Mouse (Mus musculus) kidney, adult 2 months (tissue): ENCODE measurements around the gene Tmco4. TPM values are rescaled to one million over a fixed set of nuclear protein-coding genes. Genes with fewer than 3 reads are reported as not detected.

Source experiments
- DNase-seq: peaks from one replicate; pipeline ENCODE4 v3.0.0; 2021
- H3K27ac ChIP-seq: fragments of 200-500 bp; 2 replicates; pipeline ENCODE4 v1.5.1; 2012; ENCODE audit warnings: low read depth, low read length, control low read depth, inconsistent platforms; ENCODE audit not compliant: insufficient read depth
- H3K27me3 ChIP-seq: fragments of 200-500 bp; replicated peaks from 2 replicates; pipeline ENCODE4 v1.6.1; 2012; ENCODE audit warnings: mild to moderate bottlenecking, moderate library complexity, low read length, inconsistent platforms; ENCODE audit not compliant: control insufficient read depth, insufficient read depth
- H3K36me3 ChIP-seq: fragments of 200-500 bp; 2 replicates; pipeline ENCODE4 v1.6.1; 2012; ENCODE audit warnings: mild to moderate bottlenecking, moderate library complexity, low read length, inconsistent platforms; ENCODE audit not compliant: control insufficient read depth, insufficient read depth
- H3K4me1 ChIP-seq: fragments of 200-500 bp; 2 replicates; pipeline ENCODE4 v1.6.1; 2011; ENCODE audit warnings: low read length; ENCODE audit not compliant: control insufficient read depth, insufficient read depth
- H3K4me3 ChIP-seq: fragments of 200-500 bp; 2 replicates; pipeline ENCODE4 v1.5.1; 2011; ENCODE audit warnings: mild to moderate bottlenecking, low read depth, low read length, control low read depth; ENCODE audit not compliant: insufficient read depth
- CTCF ChIP-seq: fragments of 200-500 bp; conservative IDR thresholded peaks from 2 replicates; pipeline ENCODE4 v1.5.1; 2011; ENCODE audit warnings: low read depth, mild to moderate bottlenecking, control low read depth, low read length, moderate library complexity, mixed read lengths; ENCODE audit not compliant: insufficient read depth, insufficient read length
- POLR2A ChIP-seq: fragments of 200-500 bp; IDR thresholded peaks from one replicate; pipeline ENCODE4 v1.6.1; 2011; ENCODE audit warnings: low read depth, low read length, control low read depth
- WGBS: fragments of 180-500 bp; shearing (Covaris S2); methylation state at CpG from one replicate; pipeline ENCODE4 v1.1.7; 2018; 5-methylcytosine and 5-hydroxymethylcytosine counted together
- polyA plus RNA-seq: library from polyadenylated mRNA; depleted of rRNA; stranded (reverse); fragments of >200 nt; gene quantifications from 2 replicates; pipeline ENCODE4 v1.2.3, GENCODE M21; 2012

Tmco4 gene
- polyA plus RNA-seq, 1 experiment = 19.6 TPM

- no peak overlapping the region for H3K4me3 ChIP-seq
- H3K4me1 ChIP-seq = no peaks in the 10 kb centered on the region
- TF ChIP-seq POLR2A (no peak), CTCF (no peak)
- H3K27ac ChIP-seq = no peak overlapping the region
- DNase-seq = peak; percentile 31
- H3K27me3 ChIP-seq = no peaks in the 10 kb centered on the region
- WGBS = 57% methylated on average over 14 of the region's 14 CpGs
- H3K36me3 ChIP-seq = no peaks in the 10 kb centered on the region
These were observed 45.7 kb downstream of the Tmco4 start for GRCm38 (mm10) chr4:139018388-139018787.

GRCm38 (mm10) chr4:139018976-139019375, 46.3 kb downstream of the Tmco4 start:
- 67% methylated on average over 4 of the region's 4 CpGs for WGBS
- no peak for TF ChIP-seq CTCF
- TF ChIP-seq POLR2A = no peak
- Histone ChIP-seq H3K27me3 (no peaks in the 10 kb centered on the region), H3K36me3 (no peaks in the 10 kb centered on the region), H3K4me3 (no peak overlapping the region), H3K27ac (no peak overlapping the region), H3K4me1 (no peaks in the 10 kb centered on the region)
- DNase-seq = no peak

DNA sequence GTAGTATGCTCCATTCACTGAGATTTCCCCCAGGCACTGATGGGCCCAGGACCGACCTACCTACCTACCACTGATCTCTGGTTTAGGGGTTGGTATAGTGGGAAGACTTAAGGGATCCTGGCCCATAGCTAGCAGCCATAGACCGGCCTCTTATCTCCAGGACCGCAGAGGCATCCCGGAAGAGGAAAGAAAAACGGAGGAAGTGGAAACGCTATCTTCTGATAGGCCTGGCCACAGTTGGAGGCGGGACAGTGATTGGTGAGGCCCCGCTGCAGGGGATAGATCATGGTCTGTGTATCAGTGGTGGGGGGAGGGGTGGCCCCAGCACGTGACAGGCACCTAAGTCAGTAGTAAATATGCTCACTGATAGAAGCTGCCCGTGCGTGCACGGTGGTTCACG, 46.7 kb downstream of the Tmco4 start:
- Histone ChIP-seq H3K36me3 (no peaks in the 10 kb centered on the region), H3K27me3 (no peaks in the 10 kb centered on the region), H3K4me3 (no peak overlapping the region), H3K4me1 (no peaks in the 10 kb centered on the region), H3K27ac (no peak overlapping the region)
- TF ChIP-seq CTCF (no peak), POLR2A (no peak)
- no peak for DNase-seq
- WGBS = 80% methylated on average over 13 of the region's 13 CpGs

- Histone ChIP-seq H3K4me1 (no peaks in the 10 kb centered on the region), H3K27me3 (no peaks in the 10 kb centered on the region), H3K27ac (no peak overlapping the region), H3K36me3 (no peaks in the 10 kb centered on the region), H3K4me3 (no peak overlapping the region)
- no peak for DNase-seq
- TF ChIP-seq CTCF = no peak
- no peak for TF ChIP-seq POLR2A
- 80% methylated on average over 3 of the region's 3 CpGs for WGBS
These were observed 47.7 kb downstream of the Tmco4 start for GRCm38 (mm10) chr4:139020385-139020784.

DNA sequence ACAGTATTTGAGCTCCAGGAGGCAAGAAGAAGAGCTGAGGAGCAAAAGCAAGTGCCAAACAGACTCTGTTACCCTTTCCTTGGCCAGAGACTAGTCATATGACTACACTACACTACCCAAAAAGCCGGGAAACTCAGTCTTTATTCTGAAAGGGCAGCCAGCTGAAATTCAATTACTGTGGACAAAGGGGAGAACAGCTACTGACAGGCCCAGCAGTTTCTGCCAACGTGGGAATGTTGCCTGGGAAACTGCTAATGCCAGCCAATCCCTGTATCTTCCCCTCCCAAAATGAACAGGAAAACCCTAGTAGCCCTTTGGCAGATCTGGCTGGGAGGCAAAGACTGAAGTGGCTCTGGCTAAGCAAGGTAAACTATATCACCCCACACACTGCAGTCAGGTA, 51.7 kb downstream of the Tmco4 start:
- Histone ChIP-seq H3K27me3 (no peaks in the 10 kb centered on the region), H3K36me3 (no peaks in the 10 kb centered on the region), H3K27ac (no peak overlapping the region), H3K4me3 (no peak overlapping the region), H3K4me1 (no peaks in the 10 kb centered on the region)
- no peak for TF ChIP-seq POLR2A
- TF ChIP-seq CTCF = no peak
- DNase-seq = no peak
- WGBS = 30% methylated on average over 2 of the region's 2 CpGs

- no peaks in the 10 kb centered on the region for H3K27me3 ChIP-seq
- WGBS = 78% methylated on average over 6 of the region's 6 CpGs
- H3K4me3 ChIP-seq = no peak overlapping the region
- DNase-seq = no peak
- TF ChIP-seq CTCF = no peak
- no peak for TF ChIP-seq POLR2A
- H3K27ac ChIP-seq = no peak overlapping the region
- H3K36me3 ChIP-seq = no peaks in the 10 kb centered on the region
- H3K4me1 ChIP-seq = no peaks in the 10 kb centered on the region
These were observed 58.0 kb downstream of the Tmco4 start for GRCm38 (mm10) chr4:139030675-139031074.

DNA sequence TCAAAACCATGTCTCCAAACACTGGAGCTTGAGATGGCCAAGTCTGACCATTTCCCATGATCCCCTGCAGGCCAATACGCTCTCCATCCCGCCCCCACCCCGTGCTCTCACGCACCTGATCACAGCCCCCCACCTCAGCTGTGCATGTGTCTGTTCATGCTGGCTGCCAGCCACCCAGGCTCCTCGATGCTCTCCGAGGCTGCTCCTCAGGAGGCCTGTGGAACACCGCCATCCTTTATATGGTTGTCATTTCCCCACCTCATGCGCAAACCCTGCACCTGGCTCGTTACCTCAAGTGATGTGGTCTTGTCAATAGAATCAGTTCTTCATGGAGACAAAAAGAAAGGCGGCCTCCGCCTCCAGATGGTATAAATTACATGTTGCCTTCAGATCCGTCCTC, 59.8 kb downstream of the Tmco4 start:
- no peak overlapping the region for H3K27ac ChIP-seq
- H3K4me3 ChIP-seq = no peak overlapping the region
- H3K4me1 ChIP-seq = no peaks in the 10 kb centered on the region
- WGBS = 93% methylated on average over 12 of the region's 12 CpGs
- no peak for DNase-seq
- no peaks in the 10 kb centered on the region for H3K27me3 ChIP-seq
- no peaks in the 10 kb centered on the region for H3K36me3 ChIP-seq
- TF ChIP-seq CTCF (no peak), POLR2A (no peak)

- Histone ChIP-seq H3K27ac (no peak overlapping the region), H3K4me3 (no peak overlapping the region), H3K36me3 (no peaks in the 10 kb centered on the region), H3K4me1 (no peaks in the 10 kb centered on the region), H3K27me3 (no peaks in the 10 kb centered on the region)
- TF ChIP-seq CTCF = no peak
- no peak for TF ChIP-seq POLR2A
- 88% methylated on average over 11 of the region's 11 CpGs for WGBS
- no peak for DNase-seq
These were observed 60.7 kb downstream of the Tmco4 start for GRCm38 (mm10) chr4:139033263-139034009.
